Mouse (Mus musculus) E14TG2a.4 (cell line): ENCODE data around the gene Zmat5.

Source experiments
- CTCF ChIP-seq: conservative IDR thresholded peaks from 2 replicates; pipeline ENCODE4 v1.5.1; 2014; ENCODE audit warnings: low read length
- NANOG ChIP-seq: IDR thresholded peaks from 2 replicates; pipeline ENCODE4 v1.6.1; 2014; ENCODE audit warnings: borderline replicate concordance, low read length, mixed read lengths
- POU5F1 ChIP-seq: IDR thresholded peaks from 2 replicates; pipeline ENCODE4 v1.6.1; 2014; ENCODE audit warnings: low read length, borderline replicate concordance

DNA sequence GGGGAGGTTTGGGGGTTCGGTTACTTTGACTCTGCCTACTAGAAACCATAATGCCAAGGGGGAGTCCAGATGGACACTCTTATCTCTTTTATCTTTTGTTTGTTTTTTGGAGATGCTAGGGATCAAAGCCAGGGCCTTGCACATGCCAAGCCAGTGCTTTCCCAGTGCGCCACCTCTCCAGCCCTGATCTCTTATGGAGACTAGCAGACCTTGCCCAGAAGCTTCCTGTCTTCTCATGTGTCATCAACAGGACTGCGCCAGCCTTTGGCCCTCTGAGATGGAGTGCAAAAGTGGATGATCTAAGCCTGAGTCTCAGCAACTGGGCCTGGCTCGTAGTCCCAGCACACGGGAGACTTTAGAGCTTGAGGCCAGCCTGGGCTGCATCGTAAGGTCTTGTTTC is 28.8 kb upstream of the Zmat5 start:
- TF ChIP-seq CTCF (no peak), NANOG (no peak), POU5F1 (no peak)
